ENCODE assay signal across 20 mouse cellular contexts in genomic region chr15:83700593-83700923, GRCm38 (mm10). TPM values are rescaled to one million over a fixed set of nuclear protein-coding genes. Genes with fewer than 3 reads are reported as not detected.
DNase-seq lines count a peak whose midpoint lies in the region; ATAC-seq and TF ChIP-seq lines count a peak whose summit lies in the region.
"Had no signal": no experiment of that assay in that cellular context is flagged by ENCODE, and none has a peak within 500 bp of the region (broad histone marks: within the 10 kb centered on the region; RNA-seq: fewer than 3 reads in every experiment).

No protein-coding gene starts in this region.

- H3K27ac ChIP-seq in hindbrain, embryonic 10.5 days = peak overlapping the region; percentile 81
- no peak overlapping the region for H3K27ac ChIP-seq in hindbrain, postnatal 0 days
- peak overlapping the region; percentile 82 for H3K27ac ChIP-seq in embryonic facial prominence, embryonic 10.5 days (replicated peaks)
- H3K27ac ChIP-seq in embryonic facial prominence, embryonic 13.5 days = peak overlapping the region; percentile 68
- H3K27ac ChIP-seq in limb, embryonic 11.5 days (replicated peaks; ENCODE audit: low read depth, low read length) = peak overlapping the region; percentile 85
- H3K27ac ChIP-seq: left cerebral cortex, adult 2 months; liver, embryonic 14.5 days; lung, embryonic 15.5 days; stomach, embryonic 15.5 days had no signal

- no peak overlapping the region for H3K4me2 ChIP-seq in hindbrain, postnatal 0 days (ENCODE audit: low read depth, low read length)
- H3K4me2 ChIP-seq in embryonic facial prominence, embryonic 13.5 days = 0 out of 2 replicates have a peak overlapping the region, but pooled peaks have one; percentile 22
- no peak overlapping the region for H3K4me2 ChIP-seq in limb, embryonic 11.5 days (ENCODE audit: low read depth, severe bottlenecking)
- H3K4me2 ChIP-seq: lung, embryonic 15.5 days; stomach, embryonic 15.5 days had no signal

- peaks cover 9% of the 10 kb centered on the region; the same call in 1 of the 2 replicates for H3K9me3 ChIP-seq in hindbrain, embryonic 10.5 days
- no peaks in the 10 kb centered on the region for H3K9me3 ChIP-seq in hindbrain, postnatal 0 days (ENCODE audit: low read length)
- H3K9me3 ChIP-seq in embryonic facial prominence, embryonic 10.5 days = peaks cover 8% of the 10 kb centered on the region
- H3K9me3 ChIP-seq in embryonic facial prominence, embryonic 13.5 days = no peaks in the 10 kb centered on the region
- H3K9me3 ChIP-seq in limb, embryonic 11.5 days (ENCODE audit: control insufficient read depth, low read length) = no peaks in the 10 kb centered on the region; the same call in 1 of the 2 replicates
- H3K9me3 ChIP-seq: lung, embryonic 15.5 days; stomach, embryonic 15.5 days had no signal

- TF ChIP-seq CTCF in hindbrain, postnatal 0 days (IDR thresholded peaks at IDR 0.05; ENCODE audit: low read depth) = no peak

- no peak for DNase-seq in hindbrain, embryonic 10.5 days (ENCODE audit: low spot score)
- no peak for DNase-seq in hindbrain, postnatal 0 days (ENCODE audit: low spot score)
- DNase-seq in embryonic facial prominence, embryonic 10.5 days (ENCODE audit: low spot score) = no peak
- DNase-seq in limb, embryonic 11.5 days (ENCODE audit: low spot score) = no peak
- no peak for DNase-seq in kidney, postnatal 14 days
- no peak for DNase-seq in gastrocnemius, postnatal 10 days
- DNase-seq: cerebellum, adult 8-10 months; heart, postnatal 14 days; kidney, adult 2 months; kidney, postnatal 10 days; lung, postnatal 4 days; thymus, adult 18-20 months had no signal

- no peak overlapping the region for H3K4me3 ChIP-seq in hindbrain, embryonic 10.5 days
- H3K4me3 ChIP-seq in hindbrain, postnatal 0 days (ENCODE audit: low read length) = no peak overlapping the region
- H3K4me3 ChIP-seq in embryonic facial prominence, embryonic 10.5 days = no peak overlapping the region
- no peak overlapping the region for H3K4me3 ChIP-seq in embryonic facial prominence, embryonic 13.5 days
- no peak overlapping the region for H3K4me3 ChIP-seq in limb, embryonic 11.5 days (ENCODE audit: low read depth, low read length)
- H3K4me3 ChIP-seq: left cerebral cortex, adult 2 months; lung, embryonic 15.5 days; stomach, embryonic 15.5 days had no signal

- H3K4me1 ChIP-seq in hindbrain, embryonic 10.5 days (replicated peaks) = peaks cover 75% of the 10 kb centered on the region
- no peaks in the 10 kb centered on the region; the same call in 1 of the 2 replicates for H3K4me1 ChIP-seq in hindbrain, postnatal 0 days (ENCODE audit: insufficient read depth, low read length)
- peaks cover 73% of the 10 kb centered on the region for H3K4me1 ChIP-seq in embryonic facial prominence, embryonic 10.5 days
- peaks cover 57% of the 10 kb centered on the region for H3K4me1 ChIP-seq in embryonic facial prominence, embryonic 13.5 days
- peaks cover 55% of the 10 kb centered on the region for H3K4me1 ChIP-seq in limb, embryonic 11.5 days (ENCODE audit: control insufficient read depth, insufficient read depth, low read length)

- peaks cover 13% of the 10 kb centered on the region for H3K27me3 ChIP-seq in hindbrain, embryonic 10.5 days (ENCODE audit: insufficient read depth, poor library complexity, severe bottlenecking)
- H3K27me3 ChIP-seq in hindbrain, postnatal 0 days (ENCODE audit: insufficient read depth, low read length) = no peaks in the 10 kb centered on the region; the same call in 1 of the 2 replicates
- peaks cover 42% of the 10 kb centered on the region for H3K27me3 ChIP-seq in embryonic facial prominence, embryonic 10.5 days (replicated peaks; ENCODE audit: low read depth, poor library complexity, severe bottlenecking)
- H3K27me3 ChIP-seq in embryonic facial prominence, embryonic 13.5 days = peaks cover 14% of the 10 kb centered on the region
- no peaks in the 10 kb centered on the region for H3K27me3 ChIP-seq in limb, embryonic 11.5 days (ENCODE audit: control insufficient read depth, insufficient read depth, low read length)
- H3K27me3 ChIP-seq: lung, embryonic 15.5 days; stomach, embryonic 15.5 days had no signal

- no peak overlapping the region for H3K9ac ChIP-seq in hindbrain, postnatal 0 days (replicated peaks; ENCODE audit: low read length)
- peak overlapping the region; percentile 51 for H3K9ac ChIP-seq in embryonic facial prominence, embryonic 13.5 days
- no peak overlapping the region for H3K9ac ChIP-seq in limb, embryonic 11.5 days (ENCODE audit: low read length)
- H3K9ac ChIP-seq: liver, embryonic 14.5 days; lung, embryonic 15.5 days; stomach, embryonic 15.5 days had no signal

- no peak for ATAC-seq in hindbrain, postnatal 0 days
- ATAC-seq in embryonic facial prominence, embryonic 13.5 days (ENCODE audit: insufficient number of reproducible peaks, insufficient read depth, low FRiP score, low TSS enrichment, low read depth) = no peak
- no peak for ATAC-seq in limb, embryonic 11.5 days (ENCODE audit: insufficient number of reproducible peaks, low FRiP score, low TSS enrichment, low read depth)
- ATAC-seq: inflammation-experienced regulatory T-cells, adult 6 months had no signal

- H3K36me3 ChIP-seq in hindbrain, embryonic 10.5 days = peaks cover 57% of the 10 kb centered on the region
- H3K36me3 ChIP-seq in hindbrain, postnatal 0 days (ENCODE audit: insufficient read depth, low read length) = no peaks in the 10 kb centered on the region
- H3K36me3 ChIP-seq in embryonic facial prominence, embryonic 10.5 days (replicated peaks) = peaks cover 43% of the 10 kb centered on the region
- peaks cover 12% of the 10 kb centered on the region for H3K36me3 ChIP-seq in embryonic facial prominence, embryonic 13.5 days
- peaks cover 10% of the 10 kb centered on the region; the same call in 1 of the 2 replicates for H3K36me3 ChIP-seq in limb, embryonic 11.5 days (ENCODE audit: control insufficient read depth, insufficient read depth, low read length)
- H3K36me3 ChIP-seq: lung, embryonic 15.5 days; stomach, embryonic 15.5 days had no signal

- 32% methylated on average over 13 of the region's 13 CpGs for WGBS in hindbrain, embryonic 10.5 days
- 38% methylated on average over 13 of the region's 13 CpGs for WGBS in hindbrain, postnatal 0 days
- WGBS in embryonic facial prominence, embryonic 10.5 days = 38% methylated on average over 13 of the region's 13 CpGs
- WGBS in embryonic facial prominence, embryonic 13.5 days = 35% methylated on average over 13 of the region's 13 CpGs
- WGBS in limb, embryonic 11.5 days = 30% methylated on average over 13 of the region's 13 CpGs

RNA-seq across cellular contexts. Expression of gene Scube1, which starts 24.3 kb away (rescaled TPM):
- 62.6 and 70.5 TPM in 2 replicates for polyA plus RNA-seq in hindbrain, embryonic 10.5 days (2016; fragmentation: Nextera tagmentation; extraction: Ambion mirVana)
- total RNA-seq in hindbrain, postnatal 0 days (2014; rRNA removed) = 13.4 TPM in 2 replicates
- polyA plus RNA-seq in hindbrain, postnatal 0 days (2015; fragmentation: Nextera tagmentation; extraction: Ambion mirVana) = 3.2 and 3.3 TPM in 2 replicates
- 51.4 and 52.4 TPM in 2 replicates for polyA plus RNA-seq in embryonic facial prominence, embryonic 10.5 days (2016; fragmentation: Nextera tagmentation; extraction: Ambion mirVana)
- polyA plus RNA-seq in embryonic facial prominence, embryonic 13.5 days (2015; fragmentation: Nextera tagmentation; extraction: Ambion mirVana) = 22.9 and 24.1 TPM in 2 replicates
- polyA plus RNA-seq in limb, embryonic 11.5 days (2014; fragmentation: Nextera tagmentation; extraction: Ambion mirVana) = 62.3 and 70.9 TPM in 2 replicates
- 1 to 10 TPM; 2.5 to 2.8 TPM for total RNA-seq in gastrocnemius, postnatal 10 days (2021)
- total RNA-seq: neutrophil, adult 5-6 weeks had no signal
- polyA plus RNA-seq: C2C12; inflammation-experienced regulatory T-cells, adult 6 months had no signal
